Mouse (Mus musculus): Measurements from ENCODE around the gene Ago3.

Gene Ago3

DNA sequence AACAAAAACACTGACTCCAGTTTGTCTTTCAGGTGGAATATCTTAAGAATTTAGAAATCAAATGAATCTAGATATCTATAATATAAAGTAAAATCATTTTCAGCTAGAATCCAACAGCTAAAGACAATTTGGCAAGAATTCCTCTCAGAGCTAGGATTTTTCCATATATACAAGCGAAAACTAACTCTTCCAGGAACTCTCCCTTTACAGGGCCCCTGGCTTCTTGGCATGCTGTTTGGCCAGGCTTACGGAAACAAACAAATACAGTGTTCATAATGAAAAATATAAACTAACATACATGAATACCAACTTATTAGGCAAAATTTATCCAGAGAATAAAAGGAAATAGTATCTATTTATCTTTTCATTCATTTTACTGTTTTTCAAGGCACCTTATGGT is 5.5 kb downstream of the Ago3 start:
- no peak for ATAC-seq (ENCODE audit: low TSS enrichment)

DNA sequence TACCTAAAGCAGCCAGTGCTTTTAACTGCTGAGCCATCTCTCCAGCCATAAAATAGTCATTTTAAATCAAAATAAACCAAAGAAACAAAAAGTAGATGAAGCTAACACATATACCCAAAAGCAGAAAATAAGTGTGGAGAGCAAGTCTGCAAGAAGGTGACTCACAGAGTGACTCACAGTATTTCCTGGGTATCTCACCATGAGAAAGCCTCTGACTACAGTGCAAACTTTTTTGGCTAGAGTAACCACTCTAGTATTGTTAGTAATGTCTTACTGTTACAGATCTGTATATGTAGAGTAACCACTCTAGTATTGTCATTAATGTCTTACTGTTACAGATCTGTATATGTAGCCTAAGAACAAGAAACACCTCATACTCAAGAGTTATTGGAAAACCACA is 13.6 kb downstream of the Ago3 start:
- ATAC-seq (ENCODE audit: low TSS enrichment): peak; percentile 73; the same call in 1 of the 2 replicates

DNA sequence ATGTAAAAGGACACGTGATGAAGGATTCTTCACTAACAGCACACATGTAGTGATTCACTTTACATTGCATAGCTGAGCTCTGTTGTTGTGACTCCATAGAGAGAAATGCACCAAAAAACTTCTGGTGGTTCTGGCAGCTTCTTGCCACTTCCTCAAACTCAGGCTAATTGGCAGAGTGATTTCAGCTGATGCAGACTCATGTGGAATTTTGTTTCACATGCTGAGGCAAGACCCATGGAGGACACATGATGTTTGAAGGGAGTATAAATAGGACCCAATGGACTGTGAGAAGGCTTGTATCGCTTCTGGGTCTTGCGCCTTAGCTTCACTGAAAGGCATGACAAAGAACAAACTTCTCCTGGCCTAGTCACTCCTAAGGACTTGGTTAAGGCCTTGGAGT is 16.8 kb downstream of the Ago3 start:
- ATAC-seq (ENCODE audit: low TSS enrichment): no peak

DNA sequence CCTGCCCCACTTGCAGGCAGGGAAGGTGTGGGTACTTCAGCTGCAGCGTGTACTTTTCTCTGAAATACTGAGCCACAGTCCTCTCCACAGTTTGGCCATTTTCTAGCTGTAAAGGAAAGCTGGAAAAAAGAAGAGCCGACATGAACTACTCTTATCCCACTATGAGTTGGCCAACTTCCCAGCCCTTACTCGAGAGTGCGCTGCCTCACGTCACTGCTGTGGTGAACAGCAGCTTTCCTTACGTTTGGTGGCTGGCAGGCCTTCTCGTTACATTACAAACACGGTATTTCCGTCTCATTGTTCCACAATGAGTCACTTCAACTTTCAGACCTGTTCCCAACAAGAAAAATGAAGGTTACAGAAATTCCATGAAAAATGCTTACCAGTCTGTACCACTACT is 57.9 kb downstream of the Ago3 start:
- no peak for ATAC-seq (ENCODE audit: low TSS enrichment)

DNA sequence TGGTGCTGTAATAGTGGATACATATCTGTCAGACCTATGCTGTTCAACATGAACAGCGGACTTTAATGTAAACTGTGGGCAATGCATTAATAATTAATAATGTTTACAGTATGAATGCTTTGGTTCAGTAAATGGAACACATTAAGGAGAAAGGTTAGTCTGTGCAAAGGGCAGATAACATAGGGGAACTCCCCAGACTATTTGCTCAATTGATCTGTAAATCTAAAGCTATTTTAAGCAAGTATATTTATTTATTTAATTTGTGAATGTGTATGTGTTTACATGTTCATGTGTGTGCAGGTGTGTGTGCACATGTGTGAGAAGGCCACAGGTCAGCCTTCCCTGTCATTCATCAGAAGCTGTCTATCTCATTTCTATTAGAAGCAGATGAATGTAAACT is 69.3 kb downstream of the Ago3 start:
- ATAC-seq (ENCODE audit: low TSS enrichment): no peak

DNA sequence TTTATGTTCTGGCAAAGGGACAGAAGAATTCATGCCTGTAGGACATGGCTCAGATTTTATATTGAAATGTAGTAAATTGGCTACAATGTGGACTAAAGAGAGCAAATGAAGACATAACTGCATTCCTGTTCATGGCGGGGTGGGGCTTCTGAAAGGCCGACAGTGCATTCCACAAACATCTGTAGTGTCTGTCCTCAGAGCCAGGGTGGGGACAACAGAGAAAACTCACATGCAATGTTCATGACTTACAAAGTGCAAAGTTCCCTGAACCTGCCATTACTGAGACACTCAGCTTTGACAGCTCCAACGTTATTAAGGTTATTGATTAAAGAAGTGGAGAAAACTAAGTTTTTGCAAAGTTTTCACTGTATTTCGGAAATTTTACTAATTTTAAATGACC is 85.9 kb downstream of the Ago3 start:
- ATAC-seq (ENCODE audit: low TSS enrichment): no peak

DNA sequence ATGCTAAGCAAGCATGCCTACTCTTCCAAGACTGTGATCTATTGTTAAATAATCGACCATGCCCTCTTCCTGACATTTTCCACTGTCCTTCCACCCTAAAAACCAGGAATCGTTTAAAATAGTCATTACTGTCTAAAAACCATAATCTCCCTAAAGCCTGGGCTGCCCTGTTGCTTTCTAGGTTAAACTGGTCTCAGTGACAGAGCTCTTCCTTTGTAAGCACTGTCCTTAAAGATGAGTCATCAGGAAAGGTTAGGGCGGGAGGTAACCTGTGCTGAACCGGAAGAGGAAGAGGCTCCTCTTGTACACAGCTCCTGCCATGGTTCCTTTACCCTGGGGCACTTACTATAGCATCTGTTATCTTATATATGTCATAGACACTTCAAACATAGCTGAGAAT is 89.9 kb downstream of the Ago3 start:
- no peak for ATAC-seq (ENCODE audit: low TSS enrichment)

DNA sequence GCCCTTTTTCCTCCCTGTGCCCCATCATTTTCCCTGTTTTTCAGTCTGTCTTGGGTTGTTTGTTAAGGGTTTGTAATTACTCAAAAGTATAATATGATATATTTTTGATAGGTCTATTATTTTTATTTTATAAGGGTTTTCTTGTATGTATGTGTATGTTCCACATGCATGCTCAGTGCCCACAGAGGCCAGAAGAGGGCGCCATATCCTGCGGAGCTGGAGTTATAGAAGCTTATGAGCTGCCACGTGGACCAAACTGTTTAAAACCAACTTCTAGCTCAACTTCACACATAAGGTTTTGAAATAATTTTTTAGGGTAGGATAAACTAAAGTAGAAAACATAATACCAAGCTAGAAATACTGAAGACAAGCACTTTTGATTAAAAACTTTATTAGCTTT is 97.0 kb downstream of the Ago3 start:
- ATAC-seq (ENCODE audit: low TSS enrichment): no peak

DNA sequence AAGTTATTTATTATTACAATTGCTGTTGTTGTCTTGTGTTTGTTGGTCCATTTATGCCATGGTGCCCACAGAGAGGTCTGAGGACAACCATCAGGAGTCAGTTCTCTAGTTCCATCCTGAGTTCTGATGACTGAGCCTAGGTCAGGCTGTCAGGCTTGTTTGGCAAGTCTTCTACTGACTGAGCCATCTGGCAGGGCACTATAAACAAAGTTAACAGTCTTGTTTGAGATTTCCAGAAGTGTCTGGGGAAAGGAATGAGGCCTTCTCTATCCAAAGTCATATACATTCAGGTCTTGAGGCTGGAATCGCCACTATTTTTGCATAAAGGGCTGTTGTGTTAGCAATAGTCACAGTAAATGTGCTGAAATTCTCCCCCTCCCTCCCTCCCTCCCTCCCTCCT is 97.6 kb downstream of the Ago3 start:
- no peak for ATAC-seq (ENCODE audit: low TSS enrichment)

DNA sequence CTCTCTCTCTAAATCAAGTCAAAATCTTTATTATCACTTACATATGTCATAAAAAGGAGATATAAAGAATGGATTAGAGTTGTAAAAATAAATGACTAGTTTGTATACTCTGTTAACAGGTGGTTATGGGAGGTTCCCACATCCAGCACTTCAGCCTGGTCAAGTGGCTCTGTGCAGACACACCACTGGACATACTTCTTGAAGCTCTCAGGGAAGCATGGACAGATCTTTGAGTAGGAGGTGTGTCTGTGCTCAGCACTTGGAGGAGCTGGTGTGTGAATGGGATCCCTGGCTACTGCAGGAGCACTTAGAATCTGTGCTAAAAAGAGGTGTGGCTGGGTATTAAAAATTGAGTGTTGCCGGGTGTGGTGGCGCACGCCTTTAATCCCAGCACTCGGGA is 99.1 kb downstream of the Ago3 start:
- no peak for ATAC-seq (ENCODE audit: low TSS enrichment)

DNA sequence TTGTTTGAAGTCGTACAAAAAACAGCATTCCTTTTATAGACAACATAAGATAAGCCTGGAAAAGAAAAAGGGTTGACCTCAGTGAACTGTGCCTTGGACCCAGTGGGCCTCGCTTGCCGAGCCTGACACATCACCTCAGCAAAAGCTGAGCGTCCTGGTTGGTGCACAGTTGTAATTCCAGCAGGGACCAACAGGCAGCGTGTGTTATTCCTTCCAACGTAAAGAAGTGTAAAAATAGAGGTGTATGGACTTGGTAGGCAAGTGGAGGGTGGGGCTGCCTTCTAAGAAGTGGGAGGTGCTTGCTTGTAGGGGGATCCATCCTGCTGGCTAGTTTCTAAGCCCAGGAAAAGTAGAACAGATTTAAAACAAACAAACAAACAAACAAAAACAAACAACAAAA is 103.3 kb downstream of the Ago3 start:
- ATAC-seq (ENCODE audit: low TSS enrichment): no peak

DNA sequence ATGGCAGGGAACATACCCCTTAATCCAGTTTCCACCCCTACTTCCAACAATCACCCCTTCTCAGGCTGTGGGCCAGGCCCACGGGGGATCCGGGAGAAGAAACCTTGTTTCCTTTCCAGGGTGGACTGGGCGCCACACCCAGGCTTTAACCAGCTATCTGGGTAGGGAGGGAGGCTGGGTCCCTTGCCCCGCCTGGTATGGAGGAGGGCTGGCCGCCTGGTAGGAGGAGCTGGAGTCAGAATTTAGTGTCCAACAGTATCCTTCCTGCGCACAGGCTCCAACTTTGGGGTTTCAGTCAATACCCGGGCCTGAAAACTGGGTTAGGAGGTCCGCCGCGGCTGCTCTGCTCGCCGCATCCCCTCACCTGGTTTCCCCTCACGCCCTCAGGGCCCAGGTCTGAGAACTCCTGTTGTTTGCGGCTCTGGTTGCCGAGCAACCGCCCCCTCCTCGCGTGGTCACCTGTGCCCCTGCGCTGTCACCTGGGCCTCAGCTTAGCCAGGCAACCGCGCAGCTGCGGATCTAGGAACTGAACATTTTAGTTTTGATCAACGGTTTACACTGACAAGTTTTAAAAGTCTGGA is 104.0 kb downstream of the Ago3 start, which contains the start of gene Tekt2:
Tekt2 (minus strand) TSS at position 408 of the 581 bp plus-strand sequence.
- ATAC-seq (ENCODE audit: low TSS enrichment): no peak

DNA sequence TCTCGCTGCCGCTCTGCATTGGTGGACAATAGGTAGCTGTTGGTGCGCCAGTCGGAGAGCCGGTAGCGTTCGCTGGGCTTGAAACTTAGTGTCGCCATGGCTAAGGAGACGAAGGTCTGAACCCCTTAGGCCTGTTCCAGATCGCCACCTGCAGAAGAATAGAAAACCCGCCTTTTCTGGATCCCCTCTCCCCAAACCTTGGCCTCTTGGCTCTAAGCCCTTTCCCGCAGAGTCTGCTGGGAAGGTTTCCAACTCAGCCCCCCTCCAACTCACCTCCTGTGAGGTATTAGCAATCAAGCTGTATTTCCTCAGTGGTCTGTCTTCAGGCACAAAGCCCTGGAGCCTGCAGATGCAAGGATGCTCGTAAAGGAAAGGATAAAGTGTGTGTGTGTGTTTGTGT is 104.5 kb downstream of the Ago3 start:
- no peak for ATAC-seq (ENCODE audit: low TSS enrichment)

DNA sequence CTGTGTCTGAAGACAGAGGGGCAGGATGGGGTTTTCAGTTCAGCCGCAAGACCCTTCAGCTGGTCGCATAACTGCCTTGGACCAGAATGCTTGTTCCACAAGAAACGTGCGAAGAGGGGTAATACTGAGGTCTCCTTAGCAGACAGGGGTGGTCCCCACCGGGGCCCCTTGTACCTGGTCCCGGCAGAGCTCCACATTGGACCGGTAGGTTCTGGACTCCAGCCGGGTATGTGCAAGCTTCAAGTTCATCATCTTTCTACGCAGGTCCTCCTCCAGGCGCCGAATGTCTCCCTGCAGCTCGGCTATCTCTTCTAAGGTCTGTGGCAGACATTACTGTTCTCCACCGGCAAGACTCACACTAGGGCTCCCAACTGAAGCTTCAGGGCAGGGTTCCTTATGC is 106.7 kb downstream of the Ago3 start:
- no peak for ATAC-seq (ENCODE audit: low TSS enrichment)

DNA sequence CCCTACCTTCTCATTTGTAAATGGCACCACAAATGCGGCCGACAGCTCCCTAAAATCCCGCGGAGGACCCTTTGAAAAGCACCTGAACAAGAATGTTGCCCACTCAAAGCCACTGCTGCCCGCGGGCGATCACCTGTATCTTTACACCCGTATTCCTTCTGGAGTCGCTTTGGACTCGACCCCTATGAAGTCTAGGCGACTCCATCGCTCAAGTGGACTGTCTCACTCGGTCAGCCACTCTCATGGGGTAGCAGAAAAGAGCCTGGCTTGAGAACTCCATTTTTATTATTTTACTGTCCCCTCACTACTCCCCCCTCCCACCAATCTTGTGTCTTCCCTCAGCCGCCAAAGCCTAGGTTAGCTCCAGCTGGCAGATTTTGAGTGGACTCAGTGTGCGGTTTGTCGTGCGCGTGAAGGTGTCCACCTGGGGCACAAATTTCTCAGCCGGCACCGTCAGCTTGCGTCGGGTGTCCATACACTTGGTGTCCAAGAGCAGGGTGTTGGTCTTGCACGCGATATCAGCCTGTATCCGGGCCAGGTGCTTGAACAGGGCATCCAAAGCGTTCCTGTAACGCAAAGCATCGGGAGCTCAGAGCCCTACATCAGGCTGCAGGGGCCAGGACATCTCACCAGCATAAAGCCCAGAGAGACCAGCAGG is 107.4 kb downstream of the Ago3 start:
- ATAC-seq (ENCODE audit: low TSS enrichment): peak; percentile 13; the same call in 1 of the 2 replicates

DNA sequence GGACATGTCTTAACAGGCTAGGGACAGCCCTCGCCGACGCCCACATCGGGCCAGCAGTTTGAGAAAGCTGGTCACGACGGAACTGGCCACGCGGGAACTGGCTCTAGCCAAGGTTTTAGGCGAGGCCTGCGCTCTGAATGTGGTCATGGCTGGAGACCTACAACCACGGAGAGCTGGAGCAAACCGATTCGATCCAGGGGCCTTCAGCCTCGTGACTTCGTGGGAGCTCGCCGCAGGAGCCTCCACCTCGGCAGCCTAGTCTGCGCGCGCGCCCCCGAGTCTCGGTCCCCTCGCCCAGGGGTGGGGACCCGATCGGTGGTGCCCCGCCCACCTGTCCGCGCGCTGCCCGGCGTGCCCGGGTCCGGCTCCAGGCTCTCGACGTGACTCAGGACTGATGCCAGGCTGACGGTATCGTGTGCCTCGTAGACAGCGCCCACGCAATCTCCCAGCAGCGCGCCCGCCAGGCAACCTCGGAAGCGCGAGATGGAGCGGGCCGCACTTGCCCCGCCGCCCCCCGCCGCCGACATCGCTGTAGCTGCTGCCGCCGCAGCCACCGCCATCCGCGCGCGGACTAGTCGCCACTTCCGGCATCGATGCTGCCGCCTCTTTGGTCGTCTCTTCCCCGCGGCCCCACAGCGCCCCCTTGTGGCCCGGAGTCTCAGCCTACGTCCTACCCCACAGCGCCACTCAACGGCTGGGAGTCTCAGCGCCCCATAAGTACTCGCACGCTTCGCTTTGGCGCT is 108.1 kb downstream of the Ago3 start, which contains the start of gene Adprhl2:
Adprhl2 (minus strand) TSS at position 593 of the 743 bp plus-strand sequence.
- ATAC-seq (ENCODE audit: low TSS enrichment): peak; percentile 91

DNA sequence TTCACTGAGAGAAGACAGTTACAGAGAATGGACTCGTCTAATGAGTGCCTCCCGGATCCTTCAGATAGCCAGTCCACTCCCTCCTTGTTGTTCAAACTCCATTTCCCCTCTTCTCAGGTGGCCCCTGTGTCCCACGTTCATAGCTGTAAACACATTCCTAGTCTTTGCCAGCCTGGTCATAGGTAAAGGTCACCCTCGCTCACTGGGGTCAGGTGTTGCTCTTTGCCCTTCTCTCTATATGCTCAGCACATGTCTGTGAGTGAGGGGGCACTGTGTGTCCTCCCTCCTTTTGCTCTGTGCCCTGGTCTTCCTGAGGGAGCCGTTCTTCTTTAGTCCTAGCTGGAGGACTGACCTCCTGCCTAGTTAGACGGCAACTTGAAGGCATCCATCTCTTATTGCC is 109.5 kb downstream of the Ago3 start:
- ATAC-seq (ENCODE audit: low TSS enrichment): no peak

DNA sequence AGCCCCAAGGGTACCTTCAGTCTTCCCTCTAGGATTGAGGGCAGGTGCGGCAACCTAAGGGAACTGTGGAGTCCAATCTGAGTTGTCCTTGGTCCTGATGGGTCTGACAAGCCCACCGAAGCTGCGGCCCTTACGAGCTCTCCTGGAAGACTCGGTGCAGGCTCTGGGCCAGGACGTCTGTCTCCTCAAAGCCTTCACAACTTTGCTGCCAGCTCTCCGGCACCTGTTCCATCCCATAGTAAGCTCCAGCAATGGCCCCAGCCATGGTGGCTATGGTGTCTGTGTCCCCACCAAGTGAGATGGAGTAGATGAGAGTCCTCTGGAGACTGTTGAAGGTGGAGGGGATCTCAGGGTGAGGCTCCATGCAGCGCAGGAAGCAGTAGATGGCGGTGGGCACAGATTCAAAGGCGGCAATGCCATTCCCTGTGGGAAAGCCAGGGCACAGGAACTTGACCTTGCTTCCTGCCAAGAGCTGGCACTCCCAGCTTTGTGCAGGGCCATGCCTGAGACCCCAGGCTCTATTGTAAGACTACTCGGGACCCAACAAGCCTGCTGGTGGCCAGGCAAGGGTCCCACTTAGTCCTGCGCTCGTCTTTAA is 112.8 kb downstream of the Ago3 start:
- ATAC-seq (ENCODE audit: low TSS enrichment): no peak

DNA sequence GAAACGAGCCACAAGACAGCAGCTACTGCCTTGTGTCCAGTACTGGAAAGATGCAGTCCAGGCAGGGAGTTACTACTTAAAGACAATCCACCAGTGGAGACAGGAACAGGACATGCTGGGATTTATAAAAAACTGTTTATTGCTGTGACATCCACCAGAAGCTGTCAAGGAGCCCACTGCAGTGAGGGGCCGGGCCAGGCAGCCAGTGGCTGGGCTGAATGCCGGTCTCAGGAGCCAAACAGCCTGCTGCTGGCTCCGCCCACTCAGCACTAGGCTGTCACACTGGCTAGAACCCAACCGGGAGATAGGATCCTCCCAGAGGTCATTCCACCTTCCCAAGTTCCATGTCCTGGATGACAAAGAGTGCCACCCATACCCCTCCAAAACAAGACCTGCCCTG is 113.4 kb downstream of the Ago3 start:
- no peak for ATAC-seq (ENCODE audit: low TSS enrichment)

DNA sequence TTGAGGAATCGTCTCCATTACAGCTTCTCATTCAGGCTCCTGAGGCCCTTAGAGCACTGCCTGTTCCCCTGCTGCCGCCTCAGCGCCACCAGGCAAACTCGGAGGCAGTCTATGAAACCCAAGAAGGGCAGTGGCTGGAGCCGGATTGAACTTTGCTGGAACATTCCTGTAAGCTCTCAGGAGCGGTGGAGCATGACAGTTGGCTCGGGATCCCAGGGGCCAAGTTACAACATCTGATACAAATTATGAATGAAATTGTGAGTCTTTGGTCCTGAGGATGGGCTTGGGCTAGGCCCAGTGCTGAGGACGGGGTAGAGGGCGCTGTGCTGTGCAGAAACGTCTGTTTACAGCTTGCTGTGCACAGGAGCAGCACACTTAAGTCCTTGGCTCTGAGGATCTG is 115.0 kb downstream of the Ago3 start:
- ATAC-seq (ENCODE audit: low TSS enrichment): no peak

DNA sequence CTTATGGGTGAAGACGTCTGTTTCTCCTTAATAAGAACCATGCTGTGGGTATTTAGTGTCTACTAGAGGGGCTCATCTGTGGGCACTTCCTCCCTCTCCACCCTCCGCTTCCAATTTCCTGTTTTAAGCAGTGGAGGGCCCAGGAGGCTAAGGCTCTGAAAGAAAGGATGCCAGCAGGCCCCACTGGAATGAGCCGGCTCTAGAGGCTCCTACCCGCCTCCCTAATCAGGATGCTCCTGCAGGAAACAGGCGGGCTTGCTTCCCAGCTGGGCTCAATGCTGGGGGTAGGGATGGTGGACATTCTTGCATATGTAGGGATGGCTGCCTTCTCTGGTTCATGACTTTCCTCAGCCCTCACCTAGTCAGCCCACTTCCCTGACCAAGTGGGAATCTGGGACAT is 116.2 kb downstream of the Ago3 start:
- ATAC-seq (ENCODE audit: low TSS enrichment): no peak

DNA sequence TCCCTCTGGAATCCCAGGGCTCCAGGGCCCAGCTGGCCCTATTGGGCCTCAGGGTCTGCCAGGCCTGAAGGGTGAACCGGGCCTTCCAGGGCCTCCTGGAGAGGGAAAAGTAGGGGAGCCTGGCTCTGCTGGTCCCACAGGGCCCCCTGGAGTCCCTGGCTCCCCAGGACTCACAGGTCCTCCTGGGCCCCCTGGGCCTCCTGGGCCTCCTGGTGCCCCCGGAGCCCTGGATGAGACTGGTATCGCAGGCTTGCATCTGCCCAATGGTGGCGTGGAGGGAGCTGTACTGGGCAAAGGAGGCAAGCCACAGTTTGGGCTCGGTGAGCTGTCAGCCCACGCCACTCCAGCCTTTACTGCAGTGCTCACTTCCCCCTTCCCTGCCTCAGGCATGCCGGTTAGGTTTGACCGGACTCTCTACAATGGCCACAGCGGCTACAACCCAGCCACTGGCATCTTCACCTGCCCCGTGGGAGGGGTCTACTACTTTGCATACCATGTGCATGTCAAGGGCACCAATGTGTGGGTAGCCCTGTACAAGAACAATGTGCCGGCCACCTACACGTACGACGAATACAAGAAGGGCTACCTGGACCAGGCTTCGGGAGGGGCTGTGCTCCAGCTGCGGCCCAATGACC is 117.7 kb downstream of the Ago3 start:
- ATAC-seq (ENCODE audit: low TSS enrichment): no peak
